Mouse (Mus musculus) myocyte (in vitro differentiated cells): Measurements from ENCODE around the gene Cd81.

Source experiments
- MAX ChIP-seq: IDR thresholded peaks from one replicate; pipeline ENCODE4 v1.6.1; 2011; ENCODE audit warnings: low read depth, mild to moderate bottlenecking, control low read depth
- MYOD1 ChIP-seq, 3 experiments: IDR thresholded peaks; one replicate each; pipeline ENCODE4 v1.6.1; 2011; ENCODE audit warnings: control low read depth in 2 of 3, low read depth in 2 of 3, mild to moderate bottlenecking in 2 of 3, moderate library complexity in 1 of 3; ENCODE audit not compliant: insufficient read length in 2 of 3, control insufficient read depth in 1 of 3
- POLR2A ChIP-seq: IDR thresholded peaks from one replicate; pipeline ENCODE4 v1.6.1; 2011; ENCODE audit warnings: low read depth, mild to moderate bottlenecking, control low read depth, moderate library complexity; ENCODE audit not compliant: insufficient read length
- TCF12 ChIP-seq: IDR thresholded peaks from one replicate; pipeline ENCODE4 v1.6.1; 2011; ENCODE audit warnings: mild to moderate bottlenecking, control low read depth; ENCODE audit not compliant: poor library complexity, insufficient read depth, severe bottlenecking
- TCF3 ChIP-seq: IDR thresholded peaks from one replicate; pipeline ENCODE4 v1.6.1; 2011; ENCODE audit warnings: low read depth, control low read depth; ENCODE audit not compliant: insufficient read length

GRCm38 (mm10) chr7:143021356-143022164 is 31.0 kb upstream of the Cd81 start:
- TF ChIP-seq TCF3 (no peak), POLR2A (no peak), MYOD1 (IDR thresholded peaks at IDR 0.05; ENCODE audit: control insufficient read depth in 1 of 3, insufficient read length in 2 of 3, low read depth in 2 of 3) (no peak), TCF12 (no peak), MAX (no peak)
